Mouse (Mus musculus) hindbrain, embryonic 16.5 days (tissue): ENCODE data around the gene Smg6. TPM values are rescaled to one million over a fixed set of nuclear protein-coding genes. Genes with fewer than 3 reads are reported as not detected.

Experiments
- ATAC-seq: fragments of 200-750 bp; cut with Nextera tagmentation; 2 replicates; pipeline ENCODE4 v1.8.0; 2017; ENCODE audit warnings: moderate TSS enrichment, moderate library complexity
- H3K27ac ChIP-seq: fragments of 300-500 bp; sonication (generic); 2 replicates; pipeline ENCODE4 v1.5.1; 2014; ENCODE audit warnings: low read depth, mild to moderate bottlenecking, control low read depth, low read length, moderate library complexity
- H3K27me3 ChIP-seq: fragments of 300-500 bp; sonication (generic); replicated peaks from 2 replicates; pipeline ENCODE4 v1.6.1; 2014; ENCODE audit warnings: low read length; ENCODE audit not compliant: control insufficient read depth, insufficient read depth
- H3K36me3 ChIP-seq: fragments of 300-500 bp; sonication (generic); 2 replicates; pipeline ENCODE4 v1.6.1; 2014; ENCODE audit warnings: mild to moderate bottlenecking, low read length, moderate library complexity, mixed read lengths; ENCODE audit not compliant: control insufficient read depth, insufficient read depth
- H3K4me1 ChIP-seq: fragments of 300-500 bp; sonication (generic); 2 replicates; pipeline ENCODE4 v1.6.1; 2014; ENCODE audit warnings: low read depth, low read length; ENCODE audit not compliant: control insufficient read depth, insufficient read depth
- H3K4me2 ChIP-seq: fragments of 300-500 bp; sonication (generic); 2 replicates; pipeline ENCODE4 v1.6.1; 2014; ENCODE audit warnings: mild to moderate bottlenecking, low read length, control low read depth, moderate library complexity
- H3K4me3 ChIP-seq: fragments of 300-500 bp; sonication (generic); 2 replicates; pipeline ENCODE4 v1.5.1; 2014; ENCODE audit warnings: mild to moderate bottlenecking, low read length, control low read depth, moderate library complexity
- H3K9ac ChIP-seq: fragments of 300-500 bp; sonication (generic); 2 replicates; pipeline ENCODE4 v1.6.1; 2014; ENCODE audit warnings: low read depth, mild to moderate bottlenecking, control low read depth, low read length, moderate library complexity
- H3K9me3 ChIP-seq: fragments of 300-500 bp; sonication (generic); 2 replicates; pipeline ENCODE4 v1.6.1; 2014; ENCODE audit warnings: mild to moderate bottlenecking, low read length, moderate library complexity; ENCODE audit not compliant: control insufficient read depth
- WGBS: fragments of 180-500 bp; shearing (Covaris S2); extraction: QIAGEN DNeasy Blood & Tissue Kit; methylation state at CpG from one replicate; pipeline ENCODE4 v1.1.7; 2014; 5-methylcytosine and 5-hydroxymethylcytosine counted together
- polyA plus RNA-seq: library from polyadenylated mRNA; unstranded; fragments of >200 nt; fragmentation: Nextera tagmentation; extraction: Ambion mirVana; gene quantifications from 2 replicates; pipeline ENCODE4 v1.2.1, GENCODE M21; 2015

The Smg6 gene
- polyA plus RNA-seq, 1 experiment from 2014 or later, result 11.6 TPM

- 73% methylated on average over 5 of the region's 5 CpGs for WGBS
Observed at GRCm38 (mm10) chr11:75134485-75135068, 209.0 kb downstream of the Smg6 start.

GRCm38 (mm10) chr11:75135358-75135757 lies 209.7 kb downstream of the Smg6 start:
- no peaks in the 10 kb centered on the region for H3K27me3 ChIP-seq
- no peak for ATAC-seq
- no peak overlapping the region for H3K9ac ChIP-seq
- H3K27ac ChIP-seq, result no peak overlapping the region
- no peaks in the 10 kb centered on the region for H3K9me3 ChIP-seq
- H3K4me1 ChIP-seq, result peaks cover 31% of the 10 kb centered on the region
- no peak overlapping the region for H3K4me3 ChIP-seq
- H3K4me2 ChIP-seq, result no peak overlapping the region
- WGBS, result 92% methylated on average over 4 of the region's 4 CpGs
- H3K36me3 ChIP-seq, result no peaks in the 10 kb centered on the region

More at GRCm38 (mm10) chr11:75134485-75135068, 209.0 kb downstream of the Smg6 start:
- Histone ChIP-seq H3K9me3 (no peaks in the 10 kb centered on the region), H3K36me3 (no peaks in the 10 kb centered on the region), H3K27ac (peak overlapping the region; percentile 51; the same call in 1 of the 2 replicates), H3K4me3 (no peak overlapping the region), H3K27me3 (no peaks in the 10 kb centered on the region), H3K4me1 (peaks cover 31% of the 10 kb centered on the region), H3K9ac (no peak overlapping the region), H3K4me2 (no peak overlapping the region)
- ATAC-seq, result no peak

- no peak overlapping the region for H3K9ac ChIP-seq
- 64% methylated on average over 5 of the region's 5 CpGs for WGBS
- H3K4me2 ChIP-seq, result no peak overlapping the region
- H3K27me3 ChIP-seq, result no peaks in the 10 kb centered on the region
- no peak overlapping the region for H3K27ac ChIP-seq
- no peak for ATAC-seq
- no peaks in the 10 kb centered on the region for H3K9me3 ChIP-seq
- H3K36me3 ChIP-seq, result no peaks in the 10 kb centered on the region
- H3K4me3 ChIP-seq, result no peak overlapping the region
- H3K4me1 ChIP-seq, result peaks cover 31% of the 10 kb centered on the region
Observed at GRCm38 (mm10) chr11:75136666-75137398, 211.2 kb downstream of the Smg6 start.

- WGBS, result 49% methylated on average over 11 of the region's 11 CpGs
- 0 out of 2 replicates have a peak, but pooled peaks have one; percentile 42 for ATAC-seq
Observed at GRCm38 (mm10) chr11:75139122-75139963, 213.7 kb downstream of the Smg6 start.

GRCm38 (mm10) chr11:75140431-75140830 lies 214.8 kb downstream of the Smg6 start:
- Histone ChIP-seq H3K4me3 (no peak overlapping the region), H3K9ac (no peak overlapping the region), H3K36me3 (peaks cover 9% of the 10 kb centered on the region; the same call in 1 of the 2 replicates), H3K9me3 (no peaks in the 10 kb centered on the region), H3K4me1 (0 out of 2 replicates have a peak, but pooled peaks cover 2% of the 10 kb centered on the region), H3K4me2 (no peak overlapping the region), H3K27me3 (no peaks in the 10 kb centered on the region), H3K27ac (no peak overlapping the region)
- no peak for ATAC-seq
- WGBS, result 85% methylated on average over 5 of the region's 5 CpGs

More at GRCm38 (mm10) chr11:75139122-75139963, 213.7 kb downstream of the Smg6 start:
- Histone ChIP-seq H3K4me2 (no peak overlapping the region), H3K9me3 (no peaks in the 10 kb centered on the region), H3K36me3 (peaks cover 7% of the 10 kb centered on the region; the same call in 1 of the 2 replicates), H3K9ac (no peak overlapping the region), H3K4me3 (no peak overlapping the region), H3K4me1 (peaks cover 13% of the 10 kb centered on the region), H3K27me3 (no peaks in the 10 kb centered on the region), H3K27ac (no peak overlapping the region)

- H3K9ac ChIP-seq, result no peak overlapping the region
- H3K4me2 ChIP-seq, result no peak overlapping the region
- H3K27ac ChIP-seq, result no peak overlapping the region
- no peaks in the 10 kb centered on the region for H3K27me3 ChIP-seq
- ATAC-seq, result no peak
- 0 out of 2 replicates have a peak, but pooled peaks cover 2% of the 10 kb centered on the region for H3K4me1 ChIP-seq
- H3K36me3 ChIP-seq, result peaks cover 9% of the 10 kb centered on the region; the same call in 1 of the 2 replicates
- 89% methylated on average over 3 of the region's 3 CpGs for WGBS
- H3K9me3 ChIP-seq, result no peaks in the 10 kb centered on the region
- H3K4me3 ChIP-seq, result no peak overlapping the region
Observed at GRCm38 (mm10) chr11:75141038-75141437, 215.4 kb downstream of the Smg6 start.

- H3K4me3 ChIP-seq, result no peak overlapping the region
- H3K27ac ChIP-seq, result no peak overlapping the region
- peaks cover 9% of the 10 kb centered on the region; the same call in 1 of the 2 replicates for H3K36me3 ChIP-seq
- H3K9me3 ChIP-seq, result no peaks in the 10 kb centered on the region
- WGBS, result 50% methylated on average over 1 of the region's 1 CpGs
- H3K4me1 ChIP-seq, result peaks cover 4% of the 10 kb centered on the region
- H3K27me3 ChIP-seq, result no peaks in the 10 kb centered on the region
- no peak overlapping the region for H3K4me2 ChIP-seq
- H3K9ac ChIP-seq, result no peak overlapping the region
- no peak for ATAC-seq
Observed at GRCm38 (mm10) chr11:75141913-75142312, 216.3 kb downstream of the Smg6 start.

GRCm38 (mm10) chr11:75142749-75143148 lies 217.1 kb downstream of the Smg6 start:
- no peak for ATAC-seq
- 91% methylated on average over 4 of the region's 4 CpGs for WGBS

More at GRCm38 (mm10) chr11:75142749-75143148, 217.1 kb downstream of the Smg6 start:
- H3K27me3 ChIP-seq, result no peaks in the 10 kb centered on the region
- H3K4me2 ChIP-seq, result no peak overlapping the region
- H3K9me3 ChIP-seq, result no peaks in the 10 kb centered on the region
- H3K4me1 ChIP-seq, result peaks cover 13% of the 10 kb centered on the region
- peaks cover 9% of the 10 kb centered on the region; the same call in 1 of the 2 replicates for H3K36me3 ChIP-seq
- no peak overlapping the region for H3K27ac ChIP-seq
- no peak overlapping the region for H3K4me3 ChIP-seq
- H3K9ac ChIP-seq, result no peak overlapping the region
